Mouse (Mus musculus) limb, embryonic 12.5 days (tissue): Measurements from ENCODE around the gene Actr1a. TPM values are rescaled to one million over a fixed set of nuclear protein-coding genes. Genes with fewer than 3 reads are reported as not detected.

ENCODE experiments used
- ATAC-seq: fragments of 200-750 bp; cut with Nextera tagmentation; 2 replicates; pipeline ENCODE4 v1.8.0; 2017; ENCODE audit warnings: low read depth, moderate TSS enrichment; ENCODE audit not compliant: insufficient number of reproducible peaks, insufficient read depth, low FRiP score, low TSS enrichment
- H3K27ac ChIP-seq: fragments of 300-500 bp; sonication (generic); 2 replicates; pipeline ENCODE4 v1.5.1; 2016; ENCODE audit warnings: mild to moderate bottlenecking, moderate library complexity
- H3K27me3 ChIP-seq: fragments of 300-500 bp; sonication (generic); 2 replicates; pipeline ENCODE4 v1.6.1; 2016; ENCODE audit warnings: mild to moderate bottlenecking, moderate library complexity
- H3K36me3 ChIP-seq: fragments of 300-500 bp; sonication (generic); 2 replicates; pipeline ENCODE4 v1.6.1; 2016; ENCODE audit warnings: mild to moderate bottlenecking, moderate library complexity
- H3K4me1 ChIP-seq: fragments of 300-500 bp; sonication (generic); replicated peaks from 2 replicates; pipeline ENCODE4 v1.6.1; 2016
- H3K4me2 ChIP-seq: fragments of 300-500 bp; sonication (generic); 2 replicates; pipeline ENCODE4 v1.6.1; 2016; ENCODE audit warnings: mild to moderate bottlenecking, moderate library complexity
- H3K4me3 ChIP-seq: fragments of 300-500 bp; sonication (generic); replicated peaks from 2 replicates; pipeline ENCODE4 v1.5.1; 2016; ENCODE audit warnings: mild to moderate bottlenecking
- H3K9ac ChIP-seq: fragments of 300-500 bp; sonication (generic); replicated peaks from 2 replicates; pipeline ENCODE4 v1.6.1; 2016; ENCODE audit warnings: mild to moderate bottlenecking, moderate library complexity
- H3K9me3 ChIP-seq: fragments of 300-500 bp; sonication (generic); 2 replicates; pipeline ENCODE4 v1.6.1; 2016; ENCODE audit warnings: mild to moderate bottlenecking, moderate library complexity
- WGBS: fragments of 180-500 bp; shearing (Covaris S2); methylation state at CpG from one replicate; pipeline ENCODE4 v1.1.7; 2016; 5-methylcytosine and 5-hydroxymethylcytosine counted together
- polyA plus RNA-seq: library from polyadenylated mRNA; unstranded; fragments of >200 nt; fragmentation: Nextera tagmentation; extraction: Ambion mirVana; gene quantifications from 2 replicates; pipeline ENCODE4 v1.2.1, GENCODE M21; 2016

Actr1a gene
- polyA plus RNA-seq, 1 experiment from 2014 or later, result 147 TPM

DNA sequence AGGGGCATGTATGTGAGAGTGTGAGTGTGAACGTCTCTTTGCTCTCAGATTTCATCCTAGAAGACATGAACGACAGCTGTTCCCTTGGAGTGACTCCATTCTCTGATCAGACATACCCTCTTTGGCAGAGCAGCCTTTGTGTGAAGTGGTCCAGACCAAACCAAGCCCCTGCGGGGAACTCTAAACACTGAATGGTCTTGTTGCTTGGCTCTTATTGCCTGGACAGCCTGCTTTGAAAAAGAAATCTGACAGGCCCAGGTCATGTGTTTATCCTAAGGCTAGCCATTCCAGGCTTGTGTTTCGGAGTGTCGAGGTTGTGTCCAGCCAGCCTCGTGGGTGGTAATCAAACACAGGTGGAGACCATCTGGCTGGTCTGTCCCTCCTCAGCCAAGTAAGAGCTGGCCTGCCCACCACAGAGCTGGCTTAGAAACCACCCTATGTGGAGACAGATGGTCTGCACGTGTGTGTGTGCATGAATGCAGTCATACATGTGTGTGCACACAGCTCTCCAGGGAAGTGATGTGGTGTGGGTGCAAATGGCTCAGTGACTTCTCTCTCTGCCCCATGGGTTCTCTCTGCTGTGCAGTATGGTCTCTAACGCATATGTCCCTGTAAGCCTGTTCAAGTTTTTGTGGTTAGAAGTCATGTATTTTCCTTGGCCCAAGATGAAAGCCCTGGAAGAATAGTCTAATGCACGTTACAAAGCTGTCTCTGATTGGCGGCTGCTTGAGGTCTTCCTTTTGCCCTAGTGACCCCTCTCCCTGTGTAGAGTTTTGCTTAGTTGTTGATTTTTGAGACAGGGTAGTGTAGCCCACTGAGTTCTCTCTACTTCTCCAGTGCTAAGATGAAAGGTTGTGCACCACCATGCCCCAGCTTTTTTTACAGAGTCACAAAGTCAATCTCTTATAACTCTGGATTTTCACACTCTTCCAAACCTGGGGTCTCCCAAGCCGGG is 27.1 kb upstream of the Actr1a start:
- Histone ChIP-seq H3K27ac (peak overlapping the region; percentile 87), H3K4me2 (peak overlapping the region; percentile 17; the same call in 1 of the 2 replicates), H3K9me3 (no peaks in the 10 kb centered on the region), H3K36me3 (peaks cover 22% of the 10 kb centered on the region), H3K4me3 (no peak overlapping the region), H3K27me3 (no peaks in the 10 kb centered on the region), H3K9ac (no peak overlapping the region), H3K4me1 (peaks cover 38% of the 10 kb centered on the region)
- ATAC-seq, result peak; percentile 70; the same call in 1 of the 2 replicates
- 20% methylated on average over 11 of the region's 11 CpGs for WGBS

- peaks cover 7% of the 10 kb centered on the region for H3K36me3 ChIP-seq
- no peak for ATAC-seq
- peaks cover 41% of the 10 kb centered on the region for H3K4me1 ChIP-seq
- no peak overlapping the region for H3K4me2 ChIP-seq
- 88% methylated on average over 7 of the region's 7 CpGs for WGBS
- H3K9ac ChIP-seq, result no peak overlapping the region
- no peak overlapping the region for H3K27ac ChIP-seq
- H3K4me3 ChIP-seq, result no peak overlapping the region
- no peaks in the 10 kb centered on the region for H3K9me3 ChIP-seq
- H3K27me3 ChIP-seq, result no peaks in the 10 kb centered on the region
These were observed 24.9 kb upstream of the Actr1a start for GRCm38 (mm10) chr19:46420410-46420809.

- H3K4me1 ChIP-seq, result peaks cover 32% of the 10 kb centered on the region
- no peak for ATAC-seq
- no peak overlapping the region for H3K4me3 ChIP-seq
- WGBS, result 81% methylated on average over 4 of the region's 4 CpGs
- no peak overlapping the region for H3K4me2 ChIP-seq
- no peaks in the 10 kb centered on the region for H3K27me3 ChIP-seq
- H3K36me3 ChIP-seq, result 0 out of 2 replicates have a peak, but pooled peaks cover 3% of the 10 kb centered on the region
- no peak overlapping the region for H3K27ac ChIP-seq
- no peak overlapping the region for H3K9ac ChIP-seq
- H3K9me3 ChIP-seq, result no peaks in the 10 kb centered on the region
These were observed 22.5 kb upstream of the Actr1a start for GRCm38 (mm10) chr19:46418051-46418450.

- no peaks in the 10 kb centered on the region for H3K27me3 ChIP-seq
- WGBS, result 63% methylated on average over 9 of the region's 9 CpGs
- H3K4me1 ChIP-seq, result peaks cover 14% of the 10 kb centered on the region
- H3K36me3 ChIP-seq, result 0 out of 2 replicates have a peak, but pooled peaks cover 8% of the 10 kb centered on the region
- H3K4me2 ChIP-seq, result no peak overlapping the region
- no peak overlapping the region for H3K9ac ChIP-seq
- no peaks in the 10 kb centered on the region for H3K9me3 ChIP-seq
- no peak overlapping the region for H3K4me3 ChIP-seq
- H3K27ac ChIP-seq, result no peak overlapping the region
- no peak for ATAC-seq
These were observed 20.7 kb upstream of the Actr1a start for GRCm38 (mm10) chr19:46416276-46416675.

DNA sequence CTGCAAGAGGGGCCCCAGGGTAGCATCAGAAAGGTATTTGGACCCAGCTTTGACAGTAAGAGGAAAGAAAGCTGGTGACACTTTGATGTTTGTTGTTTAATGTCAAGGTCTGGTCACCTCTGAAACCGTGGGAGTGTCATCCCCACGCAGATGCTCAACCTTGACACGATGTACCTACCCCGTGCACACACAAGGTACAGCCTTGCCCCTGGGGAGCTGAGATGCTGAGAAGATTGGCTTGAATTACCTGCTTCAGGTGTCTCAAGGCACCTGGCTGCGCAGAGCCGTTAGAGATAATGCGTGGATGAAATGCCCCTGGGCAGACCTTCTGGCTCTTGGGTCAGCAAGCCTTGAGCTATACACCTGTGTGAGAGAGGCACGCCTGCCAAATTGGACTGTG is 18.9 kb upstream of the Actr1a start:
- WGBS, result 91% methylated on average over 8 of the region's 8 CpGs

GRCm38 (mm10) chr19:46413969-46414368 is 18.4 kb upstream of the Actr1a start:
- Histone ChIP-seq H3K9me3 (no peaks in the 10 kb centered on the region), H3K4me2 (no peak overlapping the region), H3K36me3 (peaks cover 24% of the 10 kb centered on the region), H3K27ac (no peak overlapping the region), H3K4me3 (no peak overlapping the region), H3K27me3 (no peaks in the 10 kb centered on the region), H3K4me1 (peaks cover 7% of the 10 kb centered on the region; the same call in 1 of the 2 replicates), H3K9ac (no peak overlapping the region)
- ATAC-seq, result no peak
- WGBS, result 95% methylated on average over 2 of the region's 2 CpGs

More for the DNA sequence above, 18.9 kb upstream of the Actr1a start:
- peaks cover 7% of the 10 kb centered on the region; the same call in 1 of the 2 replicates for H3K4me1 ChIP-seq
- no peak overlapping the region for H3K4me2 ChIP-seq
- no peaks in the 10 kb centered on the region for H3K27me3 ChIP-seq
- H3K9ac ChIP-seq, result no peak overlapping the region
- peaks cover 19% of the 10 kb centered on the region for H3K36me3 ChIP-seq
- no peak overlapping the region for H3K27ac ChIP-seq
- H3K9me3 ChIP-seq, result no peaks in the 10 kb centered on the region
- ATAC-seq, result no peak
- H3K4me3 ChIP-seq, result no peak overlapping the region

- H3K36me3 ChIP-seq, result peaks cover 33% of the 10 kb centered on the region
- H3K4me1 ChIP-seq, result no peaks in the 10 kb centered on the region
- 89% methylated on average over 12 of the region's 12 CpGs for WGBS
- H3K27ac ChIP-seq, result no peak overlapping the region
- no peak overlapping the region for H3K9ac ChIP-seq
- no peak overlapping the region for H3K4me3 ChIP-seq
- ATAC-seq, result no peak
- H3K4me2 ChIP-seq, result no peak overlapping the region
- no peaks in the 10 kb centered on the region for H3K27me3 ChIP-seq
- H3K9me3 ChIP-seq, result no peaks in the 10 kb centered on the region
These were observed 16.7 kb upstream of the Actr1a start for GRCm38 (mm10) chr19:46412056-46412805.

- no peaks in the 10 kb centered on the region for H3K27me3 ChIP-seq
- no peak overlapping the region for H3K4me2 ChIP-seq
- no peak overlapping the region for H3K27ac ChIP-seq
- no peak overlapping the region for H3K4me3 ChIP-seq
- peaks cover 9% of the 10 kb centered on the region for H3K4me1 ChIP-seq
- no peaks in the 10 kb centered on the region for H3K9me3 ChIP-seq
- WGBS, result 83% methylated on average over 3 of the region's 3 CpGs
- H3K9ac ChIP-seq, result no peak overlapping the region
- peaks cover 55% of the 10 kb centered on the region for H3K36me3 ChIP-seq
- no peak for ATAC-seq
These were observed 14.0 kb upstream of the Actr1a start for GRCm38 (mm10) chr19:46409506-46409905.

DNA sequence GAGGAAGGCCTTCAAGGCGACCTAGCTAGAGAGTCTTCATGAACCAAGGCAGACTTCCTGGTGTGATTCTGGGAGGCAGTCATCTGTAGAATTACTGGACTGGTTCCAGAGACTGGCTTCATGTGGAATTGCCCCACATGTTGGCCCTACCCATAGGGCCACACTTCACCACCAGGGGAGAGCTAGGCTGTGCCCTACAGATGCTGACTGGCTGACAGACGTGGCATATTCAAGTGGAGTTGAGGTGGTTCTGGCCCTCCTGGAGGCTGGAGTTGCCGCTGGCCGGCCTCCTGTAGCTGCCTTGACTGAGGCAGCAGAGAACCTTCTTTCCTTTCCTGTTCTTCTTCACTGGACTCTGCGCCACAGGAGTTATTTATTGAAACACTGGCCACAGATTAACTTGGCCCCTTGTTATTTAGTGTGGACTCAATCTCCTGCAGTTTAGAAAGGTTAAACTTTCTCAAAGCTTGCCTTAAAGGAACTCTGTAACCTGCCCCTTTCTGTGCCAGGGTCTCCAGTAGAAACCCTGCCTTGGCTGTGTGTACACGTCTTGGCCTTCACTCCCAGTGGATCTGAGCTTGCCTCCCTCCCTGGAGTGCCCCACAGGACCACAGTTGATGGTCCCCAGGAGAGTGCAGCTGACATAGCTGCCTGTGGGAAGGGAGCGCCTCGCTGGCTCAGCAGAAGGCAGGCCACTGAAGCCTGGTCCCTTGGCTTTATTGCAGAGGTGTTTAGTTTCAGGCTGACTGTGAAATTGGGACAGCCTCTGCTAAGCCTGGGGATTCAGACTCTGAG is 11.2 kb upstream of the Actr1a start:
- 67% methylated on average over 8 of the region's 8 CpGs for WGBS
- no peak for ATAC-seq
- peaks cover 71% of the 10 kb centered on the region for H3K36me3 ChIP-seq

DNA sequence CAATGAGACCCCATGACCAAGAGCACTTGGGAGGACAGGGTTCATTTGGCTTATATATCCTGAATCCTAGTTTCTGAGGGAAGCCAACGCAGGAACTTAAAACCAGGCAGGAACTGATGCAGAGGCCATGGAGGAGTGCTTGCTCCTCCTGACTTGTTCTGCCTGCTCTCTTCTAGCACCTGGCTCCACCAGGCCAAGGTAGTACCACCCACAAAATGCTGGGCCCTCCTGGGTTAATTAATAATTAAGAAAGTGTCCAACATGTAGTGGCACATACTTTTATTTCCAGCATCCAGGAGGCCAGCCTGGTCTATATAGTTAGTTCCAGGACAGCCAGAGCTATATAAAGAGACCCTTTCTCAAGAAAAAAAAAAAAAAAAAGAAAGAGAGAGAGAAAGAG is 8.5 kb upstream of the Actr1a start:
- Histone ChIP-seq H3K4me2 (no peak overlapping the region), H3K4me3 (no peak overlapping the region), H3K36me3 (peaks cover 64% of the 10 kb centered on the region), H3K4me1 (peaks cover 26% of the 10 kb centered on the region), H3K27ac (no peak overlapping the region), H3K9me3 (no peaks in the 10 kb centered on the region), H3K27me3 (no peaks in the 10 kb centered on the region), H3K9ac (no peak overlapping the region)
- 93% methylated on average over 1 of the region's 1 CpGs for WGBS
- ATAC-seq, result no peak

More for the DNA sequence above, 11.2 kb upstream of the Actr1a start:
- no peaks in the 10 kb centered on the region for H3K27me3 ChIP-seq
- H3K4me2 ChIP-seq, result no peak overlapping the region
- H3K4me1 ChIP-seq, result peaks cover 9% of the 10 kb centered on the region
- no peaks in the 10 kb centered on the region for H3K9me3 ChIP-seq
- 0 out of 2 replicates have a peak overlapping the region, but pooled peaks have one; percentile 8 for H3K9ac ChIP-seq
- H3K27ac ChIP-seq, result peak overlapping the region; percentile 59; the same call in 1 of the 2 replicates
- H3K4me3 ChIP-seq, result no peak overlapping the region
